Mouse (Mus musculus): ENCODE results near the gene Gys1. TPM values are rescaled to one million over a fixed set of nuclear protein-coding genes. Genes with fewer than 3 reads are reported as not detected.

Gys1 gene
- total RNA-seq, 2 experiments from 2014 or later, result 22.3 to 22.6 TPM

DNA sequence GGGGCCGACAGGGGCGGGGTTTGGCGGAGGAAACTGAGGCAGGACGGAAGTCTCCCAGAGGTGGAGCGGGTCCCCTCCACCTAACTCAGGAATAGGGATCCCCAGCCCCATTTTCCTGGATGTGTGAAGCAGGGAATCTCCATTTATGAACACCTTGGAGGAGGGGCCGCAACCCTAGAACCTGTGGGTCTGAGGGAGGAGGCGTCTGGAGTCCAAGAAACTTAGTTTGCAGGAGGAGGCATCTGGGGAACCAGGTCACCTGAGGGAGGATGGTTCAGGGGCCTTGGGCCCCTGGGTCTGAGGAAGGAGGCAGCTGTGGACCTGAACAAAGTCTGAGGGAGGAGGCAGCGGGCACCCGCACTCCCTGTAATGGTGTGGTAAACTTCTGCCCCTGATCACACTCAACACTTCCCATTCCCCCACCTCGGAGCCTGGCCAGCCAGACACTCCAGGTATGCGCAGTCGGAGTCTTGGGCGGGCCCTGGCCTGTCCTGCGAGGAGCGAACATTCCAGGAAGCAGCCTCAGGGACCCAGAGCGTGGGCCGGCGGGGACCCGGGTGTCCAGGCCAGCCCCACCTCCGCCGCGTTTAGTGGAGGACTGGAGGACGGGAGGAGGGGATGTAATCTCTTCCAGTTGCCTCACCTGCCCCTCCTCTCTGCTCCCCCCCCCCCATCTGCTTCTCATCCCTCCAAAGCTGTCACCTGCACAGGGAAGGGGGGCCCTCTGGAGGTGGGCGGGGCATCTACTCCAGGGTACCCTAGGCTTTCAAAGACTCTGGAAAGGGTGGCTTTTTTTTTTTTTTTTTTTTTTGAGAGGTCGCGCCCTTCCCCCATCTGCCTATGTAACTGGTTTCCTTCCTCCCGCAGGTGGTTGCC lies 20.5 kb upstream of the Gys1 start:
- no peak for ATAC-seq (replicated peaks; ENCODE audit: poor library complexity)

DNA sequence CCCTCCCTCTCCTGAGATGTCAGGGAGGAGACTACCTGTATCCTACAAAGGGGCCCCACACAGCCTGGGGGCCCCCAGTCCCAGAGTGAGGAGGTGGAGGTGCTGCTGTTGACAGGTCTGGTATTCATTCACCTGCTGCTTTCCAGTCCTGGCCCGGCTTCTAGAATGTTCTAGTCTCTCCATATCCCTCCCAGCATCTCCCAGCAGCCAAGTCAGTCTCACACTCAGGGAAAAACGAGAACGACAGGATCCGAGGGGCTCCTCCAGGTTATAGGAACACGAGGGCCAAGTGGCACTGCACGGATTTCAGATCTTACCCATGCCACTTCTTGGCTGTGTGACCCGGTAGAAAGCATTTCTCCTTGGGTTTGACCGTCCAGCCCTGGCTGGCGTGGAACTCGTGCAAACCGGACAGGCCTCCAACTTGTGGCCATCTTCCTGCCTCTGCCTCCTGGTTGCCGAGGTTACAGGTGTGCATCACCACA lies 19.9 kb upstream of the Gys1 start:
- ATAC-seq (replicated peaks; ENCODE audit: poor library complexity), result no peak

DNA sequence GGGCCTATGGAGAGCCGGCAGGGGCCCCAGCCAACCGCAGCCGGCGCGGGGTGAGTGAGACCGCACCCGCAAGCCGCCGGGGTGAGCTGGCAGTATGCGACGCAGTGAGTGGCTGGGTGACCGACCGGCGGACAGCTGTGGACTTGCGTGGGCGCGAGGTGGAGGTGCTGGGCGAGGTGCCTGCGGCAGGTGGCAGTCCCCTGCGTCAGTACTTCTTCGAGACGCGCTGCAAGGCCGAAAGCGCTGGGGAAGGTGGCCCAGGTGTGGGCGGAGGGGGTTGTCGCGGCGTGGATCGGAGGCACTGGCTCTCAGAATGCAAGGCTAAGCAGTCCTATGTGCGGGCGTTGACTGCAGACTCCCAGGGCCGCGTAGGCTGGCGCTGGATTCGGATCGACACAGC lies 19.0 kb upstream of the Gys1 start:
- no peak for ATAC-seq (replicated peaks; ENCODE audit: poor library complexity)

DNA sequence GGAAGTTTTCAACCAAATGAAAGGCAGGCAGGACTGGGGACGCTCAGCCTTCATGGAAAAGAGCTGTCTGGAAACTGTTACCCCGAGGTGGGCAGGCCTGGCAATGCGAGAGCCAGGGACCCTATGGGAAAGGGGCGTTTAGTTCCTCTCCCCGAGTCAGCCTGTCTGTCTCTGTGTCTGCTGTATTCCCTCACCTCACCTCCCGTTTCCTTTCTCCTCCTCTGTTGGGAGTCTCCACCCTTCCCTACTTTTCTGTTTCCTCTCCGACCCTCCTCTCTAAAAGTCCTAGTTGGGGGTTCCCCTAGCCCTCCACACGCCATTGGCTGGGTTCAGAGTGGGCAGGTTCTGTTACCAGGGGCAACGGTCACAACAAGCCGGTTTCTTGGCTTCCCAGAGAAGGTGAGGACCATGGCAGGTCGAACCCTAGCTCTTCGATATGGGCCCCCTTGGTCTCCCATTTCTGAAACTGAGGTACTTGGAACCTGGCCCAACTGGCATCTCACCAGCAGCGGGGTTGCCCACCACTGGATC lies 16.6 kb upstream of the Gys1 start:
- ATAC-seq (replicated peaks; ENCODE audit: poor library complexity), result no peak

DNA sequence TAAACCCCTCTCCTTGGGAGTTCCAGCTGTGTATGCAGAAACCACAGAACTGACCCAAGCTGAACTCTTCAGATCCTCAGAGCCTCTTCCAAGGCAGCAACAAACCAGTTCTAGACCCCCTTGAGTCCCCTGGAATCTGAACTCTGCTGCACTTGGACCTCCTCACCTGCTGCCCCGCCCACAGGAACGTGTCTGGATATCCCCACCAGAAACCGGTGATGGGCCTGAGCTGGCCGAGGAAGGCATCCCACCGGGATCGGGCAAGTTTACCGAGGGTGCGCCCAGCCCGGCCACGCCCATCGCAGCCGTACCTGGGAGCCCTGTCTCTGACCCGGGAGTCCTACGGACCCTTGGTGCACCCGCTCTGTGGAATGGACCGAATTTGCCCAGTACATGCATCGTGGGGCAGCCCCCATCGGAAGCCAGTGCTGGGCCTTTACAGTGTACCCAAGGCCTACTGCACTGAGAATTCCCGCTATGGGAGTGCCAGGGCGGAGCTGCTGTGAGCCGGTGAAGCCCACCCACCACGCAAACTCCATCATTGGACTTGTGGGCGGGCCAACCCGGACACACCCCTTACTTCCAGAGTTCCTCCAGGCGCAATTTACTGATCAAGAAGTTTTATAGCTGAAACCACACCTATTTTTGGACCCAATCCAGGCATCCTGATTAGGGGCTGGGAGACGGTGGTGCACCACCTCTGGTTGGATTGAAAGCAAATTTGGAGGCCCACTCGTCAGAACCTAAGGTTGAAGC lies 14.6 kb upstream of the Gys1 start:
- no peak for ATAC-seq (replicated peaks; ENCODE audit: poor library complexity)

DNA sequence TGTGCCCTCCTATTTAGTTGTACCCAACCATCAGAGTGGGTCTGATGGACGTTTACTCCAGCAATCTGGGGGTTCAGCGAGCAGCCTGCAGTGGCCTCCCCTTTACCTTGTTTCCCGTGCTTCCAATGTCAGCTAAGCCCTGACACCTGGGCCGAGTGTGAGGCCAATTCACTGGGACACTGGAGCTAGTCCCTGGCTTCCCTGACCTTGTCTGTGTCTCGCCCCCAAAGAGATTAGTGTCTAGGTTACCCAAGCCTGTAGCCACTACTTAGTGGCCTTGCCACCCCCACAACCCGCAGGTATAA lies 14.1 kb upstream of the Gys1 start, which contains the start of gene Lhb:
Gene Lhb, plus strand, starts transcription at position 206 of the 305 bp plus-strand sequence.
- ATAC-seq (replicated peaks; ENCODE audit: poor library complexity), result no peak

DNA sequence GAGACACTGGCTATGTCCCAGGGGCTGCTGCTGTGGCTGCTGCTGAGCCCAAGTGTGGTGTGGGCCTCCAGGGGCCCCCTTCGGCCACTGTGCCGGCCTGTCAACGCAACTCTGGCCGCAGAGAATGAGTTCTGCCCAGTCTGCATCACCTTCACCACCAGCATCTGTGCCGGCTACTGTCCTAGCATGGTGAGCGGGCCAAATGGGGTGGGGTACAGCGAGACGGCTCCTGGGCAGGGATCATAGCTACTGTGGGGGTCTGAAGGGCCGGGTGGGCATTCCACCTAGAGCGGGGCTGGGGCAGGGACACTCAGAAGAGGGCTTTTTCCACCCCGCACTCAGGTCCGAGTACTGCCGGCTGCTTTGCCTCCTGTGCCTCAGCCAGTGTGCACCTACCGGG lies 13.4 kb upstream of the Gys1 start:
- no peak for ATAC-seq (replicated peaks; ENCODE audit: poor library complexity)

DNA sequence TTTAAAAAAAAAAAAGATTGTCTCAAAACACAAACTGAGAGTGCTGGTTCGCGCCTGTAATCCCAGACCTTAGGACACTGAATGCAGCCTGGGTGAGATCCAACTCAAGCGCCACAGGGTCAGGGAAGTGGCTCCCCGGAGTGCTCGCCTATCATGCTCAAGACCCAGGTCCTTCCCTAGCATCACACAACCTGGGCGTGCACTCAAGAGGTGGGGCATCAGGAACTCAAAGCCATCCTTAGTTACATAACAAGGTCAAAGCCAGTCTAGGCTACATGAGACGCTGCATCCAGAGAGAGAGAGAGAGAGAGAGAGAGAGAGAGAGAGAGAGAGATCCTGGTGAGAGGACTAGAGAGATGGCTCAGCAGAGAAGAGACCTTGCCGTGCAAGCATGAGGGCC lies 8.1 kb upstream of the Gys1 start:
- ATAC-seq (replicated peaks; ENCODE audit: poor library complexity), result no peak

DNA sequence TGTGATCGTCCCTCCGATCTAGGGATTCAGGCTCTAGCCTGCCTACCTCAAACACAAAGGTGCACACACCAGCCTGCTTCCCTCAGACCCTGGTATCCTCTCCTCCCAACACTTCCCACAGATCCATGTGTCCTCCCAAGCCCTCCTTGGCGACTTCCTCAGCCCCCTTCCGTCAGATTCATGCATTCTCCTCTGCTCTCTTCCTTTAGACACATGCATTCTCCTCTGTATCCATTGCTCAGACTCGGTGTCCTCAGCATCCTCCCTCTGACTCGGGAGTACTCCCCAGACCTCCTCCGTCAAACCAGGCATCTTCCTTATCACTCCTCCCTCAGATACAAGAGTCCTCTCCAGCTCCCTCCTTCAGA lies 825 bp upstream of the Gys1 start:
- no peak for ATAC-seq (replicated peaks; ENCODE audit: poor library complexity)

DNA sequence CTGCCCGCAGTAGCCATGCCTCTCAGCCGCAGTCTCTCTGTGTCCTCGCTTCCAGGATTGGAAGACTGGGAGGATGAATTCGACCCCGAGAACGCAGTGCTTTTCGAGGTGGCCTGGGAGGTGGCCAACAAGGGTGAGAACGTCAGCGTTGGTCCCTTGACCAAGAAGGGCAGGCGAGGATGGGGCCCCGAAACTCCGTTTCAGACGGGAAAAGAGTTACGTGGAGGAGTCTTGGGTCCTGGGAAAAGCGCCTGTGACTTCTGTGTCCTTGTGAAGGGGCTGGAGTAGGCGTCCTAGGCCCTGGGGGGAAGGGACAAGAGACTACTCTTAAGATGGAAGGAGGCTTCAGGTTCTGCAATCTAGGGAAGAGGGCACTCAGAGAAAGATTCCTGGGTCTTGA lies 394 bp downstream of the Gys1 start:
- ATAC-seq (replicated peaks; ENCODE audit: poor library complexity), result no peak

DNA sequence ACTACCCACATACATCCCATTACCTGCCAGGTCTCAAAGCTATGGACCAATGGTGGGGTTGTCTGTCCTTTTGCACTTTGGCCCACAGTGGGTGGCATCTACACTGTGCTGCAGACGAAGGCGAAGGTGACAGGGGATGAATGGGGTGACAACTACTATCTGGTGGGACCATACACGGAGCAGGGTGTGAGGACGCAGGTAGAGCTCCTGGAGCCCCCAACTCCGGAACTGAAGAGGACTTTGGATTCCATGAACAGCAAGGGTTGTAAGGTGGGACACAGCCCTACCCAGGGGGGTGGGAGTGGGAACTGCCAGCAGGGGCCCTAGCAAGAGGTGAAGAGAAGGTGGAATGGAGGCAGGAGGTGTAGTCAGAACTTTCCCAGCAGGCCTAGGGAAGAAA lies 1.8 kb downstream of the Gys1 start:
- ATAC-seq (replicated peaks; ENCODE audit: poor library complexity), result no peak

DNA sequence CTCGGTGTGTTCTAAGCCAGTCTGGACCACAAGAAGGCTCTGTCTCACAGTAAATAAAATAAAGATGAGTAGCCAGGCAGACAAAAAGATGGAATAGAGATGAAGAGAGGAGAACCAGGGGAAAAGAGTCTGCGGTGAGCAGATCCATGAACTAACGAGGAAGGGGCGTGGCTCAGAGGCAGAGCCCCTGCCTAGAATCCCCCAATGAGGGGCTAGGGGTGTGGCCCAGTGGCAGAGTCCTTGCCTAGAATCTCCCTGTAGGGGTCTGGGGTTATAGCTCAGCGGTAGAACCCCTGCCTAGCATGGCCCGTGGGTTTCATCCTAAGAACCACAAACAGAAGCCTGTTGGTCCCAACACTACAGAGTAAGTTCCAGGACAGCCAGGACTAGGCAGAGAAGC lies 2.4 kb downstream of the Gys1 start:
- no peak for ATAC-seq (replicated peaks; ENCODE audit: poor library complexity)

DNA sequence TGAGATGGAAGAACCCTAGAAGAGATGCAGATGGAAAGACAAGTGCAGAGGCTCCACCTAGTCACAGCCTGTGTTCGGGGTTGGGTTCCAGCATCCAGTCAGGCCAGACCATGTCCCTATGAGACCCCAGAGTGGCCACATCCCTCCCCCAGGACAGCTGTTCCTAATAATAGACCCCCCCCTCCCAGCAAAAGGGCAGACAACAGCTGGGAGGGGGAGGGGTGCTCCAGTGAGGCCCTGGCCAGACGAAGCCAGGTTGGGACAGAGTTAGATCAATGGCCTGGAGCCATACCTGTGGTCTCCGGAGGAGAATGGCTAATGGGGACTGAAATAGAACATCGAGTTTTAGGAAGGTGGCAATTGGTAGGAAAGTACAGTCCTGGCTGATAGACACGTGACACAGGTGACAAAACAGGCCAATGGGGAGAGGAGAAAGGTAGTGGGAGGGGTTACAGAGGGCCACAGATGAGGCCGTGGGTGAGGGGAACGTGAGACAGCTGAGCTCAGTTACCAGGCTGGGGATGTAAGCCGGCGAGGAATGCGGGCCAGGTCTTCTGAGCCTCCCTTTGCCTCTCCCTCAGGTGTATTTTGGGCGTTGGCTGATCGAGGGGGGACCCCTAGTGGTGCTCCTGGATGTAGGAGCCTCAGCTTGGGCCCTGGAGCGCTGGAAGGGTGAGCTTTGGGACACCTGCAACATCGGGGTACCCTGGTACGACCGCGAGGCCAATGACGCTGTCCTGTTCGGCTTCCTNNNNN lies 3.1 kb downstream of the Gys1 start, which contains the start of gene Ruvbl2:
Gene Ruvbl2, minus strand, starts transcription at position 576 of the 756 bp plus-strand sequence.
- no peak for ATAC-seq (replicated peaks; ENCODE audit: poor library complexity)

DNA sequence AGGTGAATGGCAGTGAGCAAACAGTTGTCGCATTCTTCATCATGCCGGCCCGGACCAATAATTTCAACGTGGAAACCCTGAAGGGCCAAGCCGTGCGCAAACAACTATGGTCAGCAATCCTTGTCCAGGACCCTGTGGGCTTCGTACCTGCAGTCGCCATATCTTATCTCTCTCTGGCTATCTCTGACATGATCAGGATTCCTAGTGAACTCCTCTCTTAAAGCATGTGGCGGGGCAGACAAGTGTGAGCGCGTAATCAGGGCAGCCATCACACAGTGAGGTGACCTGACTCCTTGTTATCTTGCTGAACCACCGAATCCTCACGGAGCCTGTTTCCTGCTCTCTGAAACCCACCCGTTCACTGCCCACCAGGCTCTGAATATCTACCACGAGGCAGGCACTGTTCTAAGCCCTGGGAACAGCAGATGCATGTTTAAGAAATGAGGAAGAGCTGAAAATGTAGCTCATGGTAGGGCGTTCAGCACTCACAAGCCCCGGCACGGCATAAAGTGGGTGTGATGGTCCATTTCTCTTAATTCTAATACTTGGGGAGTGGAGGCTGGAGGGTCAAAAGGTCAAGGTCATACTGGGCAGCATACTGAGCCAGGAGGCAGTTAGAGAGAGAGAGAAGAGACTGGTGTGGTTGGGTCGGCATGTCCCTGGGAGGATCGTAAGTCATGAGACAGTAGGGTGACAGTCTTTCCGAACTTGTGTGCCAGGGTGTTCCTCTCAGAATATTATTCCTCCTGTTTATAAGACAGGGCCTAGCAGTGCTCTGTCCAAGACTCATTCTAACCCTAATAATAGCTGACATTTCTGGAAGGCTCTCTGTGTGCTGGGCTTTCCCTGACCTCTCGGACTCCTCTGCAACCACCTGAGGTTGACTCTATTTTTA lies 9.1 kb downstream of the Gys1 start:
- ATAC-seq (replicated peaks; ENCODE audit: poor library complexity), result no peak

DNA sequence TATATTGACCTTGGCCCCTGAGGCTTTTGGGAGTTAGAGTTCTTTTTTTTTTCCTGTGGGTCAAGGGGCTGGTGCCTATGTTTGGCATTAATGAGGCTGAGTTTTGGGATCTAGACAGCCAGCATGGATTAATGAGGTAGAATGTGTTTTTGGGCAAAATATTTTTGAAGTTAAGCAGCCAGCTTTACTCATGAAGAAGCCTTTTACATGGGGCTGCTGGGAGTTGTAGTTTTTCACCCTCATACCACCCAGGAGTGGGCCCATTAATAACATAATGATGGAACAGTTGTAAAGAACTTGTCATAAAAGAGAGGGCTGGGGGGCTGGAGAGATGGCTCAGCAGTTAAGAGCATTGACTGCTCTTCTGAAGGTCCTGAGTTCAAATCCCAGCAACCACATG lies 11.9 kb downstream of the Gys1 start:
- no peak for ATAC-seq (replicated peaks; ENCODE audit: poor library complexity)

DNA sequence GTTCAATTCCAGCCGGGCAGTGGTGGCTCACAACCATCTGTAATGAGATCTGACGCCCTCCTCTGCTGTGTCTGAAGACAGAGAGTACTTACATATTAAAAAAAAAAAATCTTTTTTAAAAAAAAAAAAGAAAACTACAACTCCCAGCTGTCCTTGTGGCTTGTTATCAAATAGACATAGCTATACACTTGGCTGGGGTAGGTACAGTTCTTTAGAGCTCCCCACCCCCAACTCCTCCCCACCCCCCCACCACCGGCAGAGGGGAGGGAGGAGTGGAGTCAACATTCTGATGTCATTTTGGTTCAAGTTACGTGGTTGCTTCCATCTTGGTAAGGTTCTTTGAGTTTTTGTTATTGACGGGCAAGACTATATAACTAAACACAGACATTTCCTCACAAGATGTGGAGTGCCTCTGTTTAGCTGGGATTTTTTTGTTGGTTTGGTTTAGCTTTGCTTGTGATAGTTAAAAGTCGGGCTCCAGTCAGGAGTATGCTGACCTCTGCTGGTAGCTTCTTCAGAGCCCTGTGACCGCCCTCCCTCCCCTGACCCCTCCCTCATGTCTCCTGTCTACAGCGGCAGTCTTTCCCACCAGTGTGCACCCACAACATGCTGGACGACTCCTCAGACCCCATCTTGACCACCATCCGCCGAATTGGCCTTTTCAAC lies 12.8 kb downstream of the Gys1 start:
- ATAC-seq (replicated peaks; ENCODE audit: poor library complexity), result peak; percentile 79

DNA sequence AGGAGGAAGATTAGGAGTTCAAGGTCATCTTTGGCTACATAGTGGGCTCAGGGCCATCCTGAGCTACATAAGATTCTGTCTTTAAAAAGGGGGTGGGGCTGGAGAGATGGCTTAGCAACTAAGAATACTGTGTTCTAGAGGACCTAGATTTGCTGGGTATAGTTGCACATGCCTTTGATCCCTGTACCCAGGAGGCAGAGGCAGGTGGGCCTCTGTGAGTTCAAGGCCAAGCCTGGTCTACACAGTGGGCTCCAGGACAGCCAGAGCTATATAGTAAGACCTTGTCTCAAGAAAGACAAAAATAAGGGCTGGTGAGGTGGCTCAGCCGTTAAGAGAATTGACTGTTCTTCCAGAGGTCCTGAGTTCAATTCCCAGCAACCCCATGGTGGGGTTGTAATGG lies 15.3 kb downstream of the Gys1 start:
- no peak for ATAC-seq (replicated peaks; ENCODE audit: poor library complexity)

DNA sequence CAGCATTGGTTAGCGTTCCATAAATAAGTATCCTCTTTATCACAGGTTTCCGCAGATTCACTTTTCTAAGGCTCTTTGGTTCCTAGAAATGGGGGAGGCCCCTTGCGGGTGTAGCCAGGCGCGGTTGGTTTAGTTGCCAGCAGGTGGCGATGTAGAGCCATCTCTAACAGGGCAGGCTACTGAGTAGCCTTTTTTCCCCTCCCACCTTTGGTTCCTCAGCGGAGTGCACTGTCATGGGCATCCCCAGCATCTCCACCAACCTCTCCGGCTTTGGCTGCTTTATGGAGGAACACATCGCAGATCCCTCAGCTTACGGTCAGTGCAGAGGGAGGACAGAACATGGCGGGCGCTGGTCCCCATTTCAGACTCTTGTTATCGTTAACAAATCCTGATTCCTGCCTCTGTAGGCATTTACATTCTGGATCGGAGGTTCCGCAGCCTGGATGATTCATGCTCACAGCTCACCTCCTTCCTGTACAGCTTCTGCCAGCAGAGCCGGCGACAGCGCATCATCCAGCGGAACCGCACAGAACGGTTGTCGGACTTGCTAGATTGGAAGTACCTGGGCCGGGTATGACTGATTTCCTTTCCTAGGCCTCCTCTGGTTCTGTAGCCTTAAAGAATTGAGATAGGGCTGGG lies 16.8 kb downstream of the Gys1 start:
- peak; percentile 96 for ATAC-seq (replicated peaks; ENCODE audit: poor library complexity)

DNA sequence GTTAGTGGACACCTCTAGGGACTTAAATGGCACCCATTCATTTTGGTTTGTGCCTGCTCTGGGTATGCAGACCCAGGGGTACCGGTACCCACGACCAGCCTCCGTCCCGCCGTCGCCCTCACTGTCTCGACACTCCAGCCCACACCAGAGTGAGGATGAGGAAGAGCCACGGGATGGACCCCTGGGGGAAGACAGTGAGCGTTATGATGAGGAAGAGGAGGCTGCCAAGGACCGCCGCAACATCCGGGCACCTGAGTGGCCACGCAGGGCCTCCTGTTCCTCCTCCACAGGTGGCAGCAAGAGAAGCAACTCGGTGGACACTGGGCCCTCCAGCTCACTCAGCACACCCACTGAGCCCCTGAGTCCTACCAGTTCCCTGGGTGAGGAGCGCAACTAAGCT lies 20.3 kb downstream of the Gys1 start:
- no peak for ATAC-seq (replicated peaks; ENCODE audit: poor library complexity)

Data from megakaryocyte progenitor cell, adult 5-6 weeks (primary cell).